Mouse (Mus musculus) liver, embryonic 14.5 days (tissue): ENCODE data around the gene Kif3a. TPM values are rescaled to one million over a fixed set of nuclear protein-coding genes. Genes with fewer than 3 reads are reported as not detected.

Source experiments
- ATAC-seq: fragments of 200-750 bp; cut with Nextera tagmentation; 2 replicates; pipeline ENCODE4 v1.8.0; 2017; ENCODE audit warnings: moderate number of reproducible peaks, mild to moderate bottlenecking, moderate library complexity; ENCODE audit not compliant: insufficient read depth
- DNase-seq, 3 experiments: peaks; one replicate each; pipeline ENCODE4 v3.0.0-alpha.2; 2012 to 2013; ENCODE audit warnings: low read depth in 3 of 3, low spot score in 3 of 3
- H3K27ac ChIP-seq: fragments of 300-500 bp; sonication (generic); 2 replicates; pipeline ENCODE4 v1.5.1; 2014; ENCODE audit warnings: moderate library complexity, mild to moderate bottlenecking, control low read depth, inconsistent platforms
- H3K27me3 ChIP-seq: fragments of 300-500 bp; sonication (generic); 2 replicates; pipeline ENCODE4 v1.6.1; 2014; ENCODE audit warnings: mild to moderate bottlenecking, low read length, moderate library complexity; ENCODE audit not compliant: control insufficient read depth, insufficient read depth
- H3K36me3 ChIP-seq: fragments of 300-500 bp; sonication (generic); replicated peaks from 2 replicates; pipeline ENCODE4 v1.6.1; 2014; ENCODE audit warnings: low read depth; ENCODE audit not compliant: control insufficient read depth, insufficient read depth
- H3K4me1 ChIP-seq, 2 experiments: fragments of 200-500 bp in 1 of 2; fragments of 300-500 bp in 1 of 2; sonication (generic) in 1 of 2; replicated peaks; 2 replicates each; pipeline ENCODE4 v1.6.1; 2012 to 2014; ENCODE audit warnings: antibody characterized with exemption in 1 of 2, inconsistent platforms in 1 of 2, low read length in 1 of 2; ENCODE audit not compliant: control insufficient read depth in 2 of 2, insufficient read depth in 2 of 2
- H3K4me2 ChIP-seq: fragments of 300-500 bp; sonication (generic); 2 replicates; pipeline ENCODE4 v1.6.1; 2014; ENCODE audit warnings: low read depth, mild to moderate bottlenecking, control low read depth, moderate library complexity
- H3K4me3 ChIP-seq, 2 experiments: fragments of 200-500 bp in 1 of 2; fragments of 300-500 bp in 1 of 2; sonication (generic) in 1 of 2; 2 replicates each; pipeline ENCODE4 v1.5.1; 2012 to 2014; ENCODE audit warnings: low read depth in 2 of 2, low read length in 2 of 2, mild to moderate bottlenecking in 2 of 2, control low read depth in 1 of 2, inconsistent platforms in 1 of 2, moderate library complexity in 1 of 2; ENCODE audit not compliant: insufficient read depth in 1 of 2
- H3K9ac ChIP-seq: fragments of 300-500 bp; sonication (generic); replicated peaks from 2 replicates; pipeline ENCODE4 v1.6.1; 2014; ENCODE audit warnings: mild to moderate bottlenecking, control low read depth, moderate library complexity
- H3K9me3 ChIP-seq: fragments of 300-500 bp; sonication (generic); 2 replicates; pipeline ENCODE4 v1.6.1; 2016; ENCODE audit warnings: low read length, mixed read lengths; ENCODE audit not compliant: control insufficient read depth
- CTCF ChIP-seq: IDR thresholded peaks from 2 replicates; pipeline ENCODE4 v1.5.1; 2016; ENCODE audit warnings: antibody characterized with exemption, low read depth, control low read depth
- EP300 ChIP-seq: IDR thresholded peaks from 2 replicates; pipeline ENCODE4 v1.6.1; 2016; ENCODE audit warnings: antibody characterized with exemption, low read depth
- WGBS: fragments of 180-500 bp; shearing (Covaris S2); extraction: QIAGEN DNeasy Blood & Tissue Kit; methylation state at CpG from one replicate; pipeline ENCODE4 v1.1.7; 2014; ENCODE audit not compliant: insufficient replicate concordance; 5-methylcytosine and 5-hydroxymethylcytosine counted together
- polyA plus RNA-seq, 2 experiments: library from polyadenylated mRNA; depleted of rRNA in 1 of 2; stranded (reverse) in 1 of 2; unstranded in 1 of 2; fragments of >200 nt; fragmentation: Nextera tagmentation in 1 of 2; extraction: Ambion mirVana in 1 of 2; gene quantifications; 2 replicates each; pipeline versions ENCODE4 v1.2.1 to v1.2.3; 2012 to 2014

Gene Kif3a
- polyA plus RNA-seq, 2 experiments = 3.3 to 6.4 TPM

- H3K36me3 ChIP-seq = no peaks in the 10 kb centered on the region; the same call in 1 of the 2 replicates
- no peak for ATAC-seq
- WGBS = 73% methylated on average over 8 of the region's 8 CpGs
- H3K4me2 ChIP-seq = no peak overlapping the region
- DNase-seq = no peak
- no peaks in the 10 kb centered on the region for H3K27me3 ChIP-seq
- no peak overlapping the region for H3K27ac ChIP-seq
- peaks cover 0 to 3% of the 10 kb centered on the region in 2 experiments; a peak in 3 of 4 replicates for H3K4me1 ChIP-seq
- no peak for TF ChIP-seq CTCF
- no peak overlapping the region for H3K4me3 ChIP-seq
- no peak overlapping the region for H3K9ac ChIP-seq
- H3K9me3 ChIP-seq = no peaks in the 10 kb centered on the region
Observed at GRCm38 (mm10) chr11:53588279-53588678, 21.1 kb downstream of the Kif3a start.

GRCm38 (mm10) chr11:53590368-53590768 is 23.2 kb downstream of the Kif3a start:
- Histone ChIP-seq H3K27ac (no peak overlapping the region), H3K36me3 (no peaks in the 10 kb centered on the region), H3K27me3 (no peaks in the 10 kb centered on the region), H3K9me3 (no peaks in the 10 kb centered on the region), H3K4me2 (peak overlapping the region; percentile 60), H3K9ac (peak overlapping the region; percentile 31; the same call in 1 of the 2 replicates), H3K4me3 (peak overlapping the region; percentile 17 to 30; a peak in 3 of 4 replicates), H3K4me1 (peaks cover 0 to 3% of the 10 kb centered on the region in 2 experiments; a peak in 2 of 4 replicates)
- DNase-seq (peak; percentile 41 to 60 (median 47)), ATAC-seq (peak; percentile 52; the same call in 1 of the 2 replicates)
- TF ChIP-seq CTCF (peak; percentile 97), EP300 (no peak)
- WGBS = 15% methylated on average over 15 of the region's 15 CpGs

GRCm38 (mm10) chr11:53591116-53591515 is 23.9 kb downstream of the Kif3a start:
- Histone ChIP-seq H3K4me3 (no peak overlapping the region), H3K9me3 (no peaks in the 10 kb centered on the region), H3K27ac (no peak overlapping the region), H3K4me1 (peaks cover 0 to 3% of the 10 kb centered on the region in 2 experiments; a peak in 2 of 4 replicates), H3K36me3 (no peaks in the 10 kb centered on the region), H3K27me3 (no peaks in the 10 kb centered on the region), H3K4me2 (no peak overlapping the region), H3K9ac (no peak overlapping the region)
- ATAC-seq (no peak), DNase-seq (no peak)
- TF ChIP-seq EP300 (no peak), CTCF (no peak)
- WGBS = 86% methylated on average over 5 of the region's 5 CpGs

- Histone ChIP-seq H3K4me2 (peak overlapping the region; percentile 45), H3K4me3 (no peak overlapping the region), H3K9me3 (no peaks in the 10 kb centered on the region), H3K27me3 (no peaks in the 10 kb centered on the region), H3K9ac (no peak overlapping the region), H3K4me1 (peaks cover 3 to 28% of the 10 kb centered on the region in 2 experiments), H3K27ac (no peak overlapping the region), H3K36me3 (no peaks in the 10 kb centered on the region)
- WGBS = 84% methylated on average over 3 of the region's 3 CpGs
- TF ChIP-seq CTCF (peak; percentile 48), EP300 (no peak)
- no peak for ATAC-seq
- no peak for DNase-seq
Observed at GRCm38 (mm10) chr11:53604983-53605382, 37.8 kb downstream of the Kif3a start.

GRCm38 (mm10) chr11:53605609-53606008 is 38.4 kb downstream of the Kif3a start:
- no peaks in the 10 kb centered on the region for H3K27me3 ChIP-seq
- no peaks in the 10 kb centered on the region for H3K9me3 ChIP-seq
- no peak overlapping the region for H3K4me3 ChIP-seq
- no peaks in the 10 kb centered on the region for H3K36me3 ChIP-seq
- DNase-seq (no peak), ATAC-seq (peak; percentile 15; the same call in 1 of the 2 replicates)
- peaks cover 3 to 28% of the 10 kb centered on the region in 2 experiments for H3K4me1 ChIP-seq
- no peak for TF ChIP-seq CTCF
- 0 out of 2 replicates have a peak, but pooled peaks have one; percentile 9 for TF ChIP-seq EP300
- H3K27ac ChIP-seq = no peak overlapping the region
- peak overlapping the region; percentile 45 for H3K4me2 ChIP-seq
- no peak overlapping the region for H3K9ac ChIP-seq
- under 1% methylated on average over 12 of the region's 12 CpGs for WGBS
